Mouse (Mus musculus) embryo, embryonic 11 days (tissue): ENCODE results near the gene Kif13a.

Experiments used
- DNase-seq: peaks from one replicate; pipeline ENCODE4 v3.0.0-alpha.2; 2015

Gene Kif13a

DNA sequence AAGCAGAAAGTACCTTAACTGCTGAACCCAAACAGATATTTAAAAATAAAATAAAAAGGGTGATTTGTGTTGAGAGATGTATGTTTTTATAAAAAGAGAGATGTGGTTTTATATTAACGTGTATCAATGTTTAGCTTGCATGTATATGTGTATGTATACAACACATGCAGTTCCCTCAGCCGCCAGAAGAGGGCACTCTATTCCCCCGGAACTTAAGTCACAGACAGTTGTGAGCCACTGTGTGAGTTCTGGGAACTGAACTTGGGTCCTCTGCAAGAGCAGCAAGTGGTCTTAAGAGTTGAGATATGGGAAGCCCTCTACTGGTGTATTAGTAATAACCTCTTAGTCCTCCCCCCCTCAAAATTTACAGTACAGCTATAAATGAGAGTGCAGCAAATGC, 96.7 kb downstream of the Kif13a start:
- no peak for DNase-seq

DNA sequence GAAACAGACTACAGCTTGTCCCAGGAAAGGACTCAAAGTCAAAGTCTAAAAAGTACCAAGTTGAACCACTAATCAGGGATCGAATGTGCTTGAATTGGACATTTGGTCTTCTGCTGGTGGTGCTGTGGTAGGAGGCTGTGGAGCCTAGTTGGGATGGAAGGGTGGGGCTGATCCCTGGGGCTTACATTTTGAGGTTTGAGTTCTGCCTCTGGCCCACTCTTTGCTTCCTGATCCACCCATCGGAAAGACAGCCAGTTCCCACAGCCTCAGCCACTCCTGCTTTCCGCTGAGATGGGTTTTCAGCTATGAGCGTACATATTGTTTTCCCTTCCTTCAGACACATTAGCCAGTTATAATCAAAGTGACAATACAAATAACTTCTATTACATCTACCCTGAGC, 106.4 kb downstream of the Kif13a start:
- no peak for DNase-seq

DNA sequence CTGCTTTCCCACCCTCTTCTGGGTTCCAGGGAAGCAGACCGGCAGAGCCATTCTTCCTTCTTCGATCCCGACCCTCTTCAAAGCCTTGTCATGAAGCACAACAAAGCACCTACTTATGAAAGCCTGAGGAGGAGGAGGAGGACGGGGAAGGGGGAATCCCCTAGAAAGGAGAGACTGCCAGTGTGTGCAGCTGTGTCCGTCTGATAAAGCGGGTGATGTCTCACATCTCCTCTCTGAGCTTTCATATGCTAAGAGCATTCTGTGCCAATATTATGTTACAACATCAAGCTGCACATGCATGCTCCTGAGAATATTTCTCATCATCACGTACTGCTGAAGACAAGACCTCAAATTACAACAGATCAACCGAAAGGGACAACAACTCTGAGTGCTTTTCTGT, 107.5 kb downstream of the Kif13a start:
- DNase-seq: no peak

DNA sequence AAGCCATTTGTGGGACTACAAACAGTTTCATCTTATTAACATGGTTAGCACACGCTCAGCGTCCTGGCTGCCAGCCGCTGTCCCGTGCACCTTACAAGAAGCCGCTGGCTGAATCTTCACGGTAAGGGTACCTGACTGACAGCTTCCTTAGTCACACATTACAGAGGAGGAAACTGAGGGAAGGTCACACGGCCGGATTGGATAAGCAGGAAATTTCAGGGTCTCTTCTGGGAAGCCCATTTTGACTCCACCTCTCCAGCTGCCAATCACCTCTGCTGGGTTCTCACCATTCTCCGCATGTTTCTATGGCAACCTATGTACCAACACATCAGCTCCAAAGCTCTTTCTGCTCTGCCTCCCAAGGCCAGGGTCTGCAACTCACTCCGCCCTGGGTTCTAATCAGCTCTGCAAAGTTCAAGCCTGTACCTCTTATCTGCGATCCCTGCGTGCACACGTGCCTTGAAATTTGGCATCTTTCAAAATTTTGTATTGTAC, 109.9 kb downstream of the Kif13a start:
- peak; percentile 39 for DNase-seq

DNA sequence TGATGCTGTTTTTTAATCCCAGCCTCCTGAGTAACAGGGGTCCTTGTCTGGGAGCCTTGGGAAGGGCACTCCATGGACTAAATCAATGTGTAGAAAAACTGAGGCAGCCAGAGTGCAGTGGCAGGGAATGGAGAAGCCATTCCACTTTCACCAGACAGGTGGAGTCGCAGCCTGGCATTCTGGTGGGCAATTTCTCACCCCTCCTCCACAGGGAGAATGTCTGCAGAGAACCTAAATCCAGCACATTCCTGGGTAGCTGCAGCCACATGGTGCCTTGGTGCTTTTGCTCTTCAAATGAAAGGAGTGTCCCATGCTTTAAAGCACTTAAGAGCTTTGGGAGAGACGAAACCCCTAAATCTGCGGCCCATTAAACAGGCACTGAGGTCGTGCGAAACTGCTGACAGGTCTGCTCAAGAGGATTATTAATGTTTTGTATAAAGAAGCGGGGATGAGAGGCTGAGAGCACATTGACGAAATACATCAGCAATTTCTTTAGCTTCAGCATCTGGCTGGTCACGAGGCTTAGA, 110.4 kb downstream of the Kif13a start:
- peak; percentile 9 for DNase-seq

DNA sequence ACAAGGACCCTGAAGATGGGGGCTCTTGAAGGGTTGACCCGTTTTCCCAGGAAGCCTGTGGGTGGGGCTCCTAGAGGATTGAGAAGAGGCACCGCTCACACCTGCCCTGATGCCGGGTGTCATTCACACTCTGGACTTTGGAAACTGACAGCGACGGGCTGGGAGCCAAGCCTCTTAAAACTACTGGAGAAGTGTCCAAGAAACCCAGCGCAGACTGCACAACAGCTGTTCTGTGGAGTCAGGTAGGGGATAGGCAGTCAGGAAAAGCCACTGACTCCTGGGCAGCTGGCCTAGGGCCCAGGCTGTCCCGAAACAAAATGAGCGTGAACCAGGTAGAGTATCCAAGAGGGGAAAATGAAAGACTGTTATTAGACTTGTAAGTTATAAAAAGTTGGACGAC, 111.3 kb downstream of the Kif13a start:
- no peak for DNase-seq

DNA sequence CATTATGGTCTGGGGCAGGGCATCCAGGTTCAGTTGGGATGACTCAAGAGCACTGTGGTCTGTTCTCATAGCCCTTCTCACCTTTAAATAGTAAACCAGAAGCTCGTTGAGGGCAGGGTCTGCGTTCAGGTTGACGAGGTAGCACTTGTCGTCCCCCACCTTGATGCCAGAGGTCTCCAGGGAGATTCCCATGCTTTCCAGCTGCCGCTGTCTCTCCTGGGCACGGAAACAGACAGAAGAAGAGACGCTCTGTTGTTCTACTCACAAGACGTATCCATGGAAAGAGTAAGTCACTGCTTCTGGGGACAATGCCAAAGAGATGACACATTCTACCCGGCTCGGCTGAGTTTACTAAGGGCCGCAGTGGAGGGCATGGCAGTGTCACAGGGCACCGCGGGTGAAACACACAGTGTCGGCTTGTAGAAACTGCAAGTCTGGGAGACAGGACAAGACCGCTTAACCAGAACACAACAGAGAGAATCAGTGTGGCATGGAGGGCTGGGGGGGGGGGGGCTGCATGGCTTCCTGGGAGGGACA, 117.0 kb downstream of the Kif13a start:
- DNase-seq: no peak

DNA sequence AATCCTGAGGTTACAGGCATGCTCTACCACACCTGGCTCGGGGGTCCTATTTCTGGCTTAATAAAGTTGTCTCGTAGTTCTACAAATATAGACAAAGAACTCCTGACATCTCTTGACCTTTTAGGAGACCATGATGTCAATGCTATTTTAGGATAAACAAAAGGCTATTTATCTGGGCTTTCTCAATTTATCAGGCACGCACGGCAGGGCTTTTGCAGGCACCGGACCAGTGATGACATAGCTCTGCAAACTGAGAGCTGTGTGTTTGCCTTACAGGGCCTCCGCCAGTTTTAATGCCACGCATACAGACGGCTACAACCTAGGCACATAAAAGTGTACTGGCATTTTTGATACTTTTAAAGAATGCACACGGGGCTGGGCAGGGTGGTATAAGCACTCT, 118.0 kb downstream of the Kif13a start:
- no peak for DNase-seq

DNA sequence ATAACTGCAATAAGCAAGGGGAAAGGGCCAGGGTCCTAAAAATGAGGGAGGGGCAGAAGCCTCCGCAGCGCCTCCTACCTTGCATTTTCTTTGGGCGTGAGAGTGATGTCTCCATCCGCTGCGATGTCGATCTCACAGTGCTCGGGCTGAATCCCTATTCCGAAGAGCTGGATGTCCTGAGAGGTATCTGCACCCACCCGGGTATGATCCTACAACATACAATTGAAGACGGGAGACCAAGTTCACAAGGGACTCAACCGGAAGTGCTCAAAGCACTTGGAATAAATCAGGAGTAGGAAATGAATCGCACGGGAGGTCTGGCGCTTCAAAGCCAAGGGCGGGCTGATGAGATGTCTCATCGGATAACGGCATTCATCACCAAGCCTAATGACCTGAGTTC, 119.1 kb downstream of the Kif13a start:
- DNase-seq: no peak

DNA sequence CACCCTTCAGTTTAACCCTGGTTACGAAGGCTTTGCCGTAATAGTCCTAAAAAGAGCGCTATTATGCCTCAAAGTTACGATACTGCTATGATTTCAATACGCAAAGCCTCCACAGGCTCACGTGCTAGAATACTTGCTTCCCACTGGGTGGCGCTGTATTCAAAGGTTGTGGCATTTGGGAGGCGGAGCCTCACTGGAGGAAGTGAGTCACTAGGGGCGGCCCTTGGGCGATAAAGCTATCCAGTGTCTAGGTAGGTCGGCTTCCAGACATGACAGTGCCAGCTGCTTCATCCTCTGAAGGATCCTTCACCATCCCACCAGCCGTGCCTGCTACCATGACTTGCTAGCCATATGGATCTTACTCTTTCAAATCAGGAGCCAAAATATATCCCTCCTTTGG, 119.6 kb downstream of the Kif13a start:
- peak; percentile 59 for DNase-seq

DNA sequence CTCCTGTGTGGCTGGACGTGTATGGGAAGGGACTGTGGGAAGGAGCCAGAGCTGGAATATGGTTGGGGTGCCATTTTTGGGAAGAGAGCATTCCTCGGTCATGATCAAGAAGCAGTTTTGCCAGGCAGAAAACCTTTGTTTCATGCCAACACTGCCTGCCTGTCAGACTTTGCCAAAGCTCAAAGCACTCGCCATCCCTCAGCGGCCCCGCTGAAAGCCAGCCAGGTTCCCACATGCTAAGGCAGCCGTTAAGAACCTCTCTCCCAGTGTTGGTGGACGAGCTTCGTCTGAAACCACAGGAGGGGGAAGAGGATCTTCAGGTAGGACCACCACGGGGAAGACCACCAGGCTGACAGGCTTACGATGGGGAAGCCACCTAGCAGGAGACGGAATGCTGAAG, 121.8 kb downstream of the Kif13a start:
- no peak for DNase-seq

DNA sequence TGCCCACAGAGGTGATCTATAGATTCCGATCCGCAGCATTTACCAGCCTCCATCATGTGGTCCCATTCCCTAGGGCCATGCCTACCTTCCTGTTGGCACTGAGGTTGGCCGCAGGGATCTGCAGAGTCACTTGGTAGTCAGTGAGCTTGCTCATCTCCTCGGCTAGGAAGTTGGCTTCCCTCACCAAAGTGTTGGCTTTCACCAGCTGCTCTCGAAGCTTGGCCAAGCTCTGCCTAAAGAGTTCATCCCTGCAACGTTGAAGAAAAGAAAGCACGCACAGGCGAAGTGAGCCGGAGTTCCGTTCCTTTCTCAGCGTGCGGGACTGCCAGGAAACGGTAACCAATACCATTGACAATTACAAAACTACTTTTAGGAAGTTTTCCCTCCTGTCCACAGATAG, 128.5 kb downstream of the Kif13a start:
- DNase-seq: no peak

DNA sequence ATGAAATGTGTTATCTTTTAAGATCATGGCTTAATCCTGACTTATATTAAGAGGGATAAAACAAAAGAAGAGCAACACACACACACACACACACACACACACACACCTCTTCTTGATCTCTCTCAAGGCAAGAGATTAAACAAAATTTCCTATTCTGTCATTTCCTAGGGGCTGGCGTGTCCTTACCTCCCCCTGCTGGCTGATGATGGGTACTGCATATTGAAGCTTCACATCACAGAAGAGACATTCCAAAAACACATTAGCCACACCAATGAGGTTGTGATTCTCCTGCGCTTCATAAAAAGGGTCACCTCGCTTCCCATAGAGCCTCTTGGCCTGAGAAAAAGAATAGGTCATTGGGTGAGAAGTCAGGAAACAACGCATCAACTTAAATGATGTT, 131.5 kb downstream of the Kif13a start:
- DNase-seq: peak; percentile 57

DNA sequence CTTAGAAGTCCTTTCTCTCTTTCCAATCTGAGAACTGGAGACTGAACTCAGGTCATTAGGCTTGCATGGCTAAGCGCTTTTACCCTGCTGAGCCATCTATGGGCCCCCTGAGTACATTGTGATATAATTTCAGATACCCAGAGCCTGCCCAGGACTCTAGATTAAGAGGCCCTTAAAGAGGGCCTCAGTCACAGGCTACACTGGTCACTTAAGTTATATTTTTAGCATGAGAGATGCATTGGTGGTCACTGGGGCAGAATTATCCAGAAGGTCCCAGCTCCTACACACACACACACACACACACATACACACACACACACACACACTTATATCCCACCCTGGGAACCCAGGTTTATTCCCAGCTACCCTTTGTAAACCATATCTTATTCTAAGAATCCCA, 133.3 kb downstream of the Kif13a start:
- no peak for DNase-seq

DNA sequence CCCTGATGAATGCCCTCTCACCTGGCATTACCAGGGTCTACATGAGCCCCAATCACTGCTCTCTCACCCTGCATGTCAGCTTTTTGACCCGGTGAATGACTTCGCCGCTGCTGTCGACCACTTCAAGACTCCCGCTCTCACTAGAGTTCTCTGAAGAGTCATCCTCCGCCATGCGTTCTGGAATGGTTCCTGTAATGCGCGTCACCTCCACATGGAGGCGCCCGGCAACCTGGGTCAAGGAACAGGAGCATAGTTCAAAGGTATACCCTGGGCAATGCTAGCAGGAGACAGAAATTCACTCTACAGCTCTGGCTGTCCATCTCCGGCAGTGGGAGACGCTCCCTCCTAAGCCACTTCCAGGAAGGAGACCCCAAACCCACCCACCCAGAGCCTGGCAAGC, 135.8 kb downstream of the Kif13a start:
- DNase-seq: no peak

DNA sequence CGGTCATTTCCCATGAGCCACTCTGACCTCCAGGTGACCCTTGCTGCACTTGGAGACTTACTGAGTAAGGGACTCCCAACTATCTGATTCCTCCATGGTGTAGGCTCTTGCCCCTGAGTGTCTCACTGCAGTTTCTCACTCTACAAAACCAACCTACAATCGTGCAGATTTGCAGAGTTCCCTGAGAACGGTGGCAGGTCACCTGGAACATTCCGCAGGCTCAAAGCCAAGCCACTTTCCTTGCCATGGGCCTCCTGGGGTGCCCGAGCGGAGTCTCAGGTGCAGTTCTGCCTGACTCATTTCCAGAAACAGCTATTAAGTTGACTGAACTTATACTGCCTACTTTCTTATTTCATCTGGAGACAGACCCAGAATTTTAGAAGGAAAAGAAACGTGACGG, 141.2 kb downstream of the Kif13a start:
- no peak for DNase-seq

DNA sequence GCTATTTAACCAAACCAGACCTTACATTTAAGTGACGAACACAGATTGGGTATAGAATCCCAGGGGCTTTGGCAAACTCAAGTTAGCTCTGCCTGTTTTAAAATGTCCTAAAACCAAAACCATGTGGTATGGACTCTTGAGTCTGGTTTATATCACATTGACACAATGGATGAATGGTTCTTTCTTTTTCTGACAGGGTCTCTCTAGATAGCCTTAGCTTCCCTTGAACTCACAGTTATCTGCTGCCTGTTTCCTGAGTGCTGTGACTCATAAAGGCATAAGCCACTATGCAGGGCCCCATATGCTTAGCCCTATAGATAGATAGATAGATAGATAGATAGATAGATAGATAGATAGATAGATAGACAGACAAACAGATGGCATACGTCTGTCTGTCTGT, 142.8 kb downstream of the Kif13a start:
- no peak for DNase-seq

DNA sequence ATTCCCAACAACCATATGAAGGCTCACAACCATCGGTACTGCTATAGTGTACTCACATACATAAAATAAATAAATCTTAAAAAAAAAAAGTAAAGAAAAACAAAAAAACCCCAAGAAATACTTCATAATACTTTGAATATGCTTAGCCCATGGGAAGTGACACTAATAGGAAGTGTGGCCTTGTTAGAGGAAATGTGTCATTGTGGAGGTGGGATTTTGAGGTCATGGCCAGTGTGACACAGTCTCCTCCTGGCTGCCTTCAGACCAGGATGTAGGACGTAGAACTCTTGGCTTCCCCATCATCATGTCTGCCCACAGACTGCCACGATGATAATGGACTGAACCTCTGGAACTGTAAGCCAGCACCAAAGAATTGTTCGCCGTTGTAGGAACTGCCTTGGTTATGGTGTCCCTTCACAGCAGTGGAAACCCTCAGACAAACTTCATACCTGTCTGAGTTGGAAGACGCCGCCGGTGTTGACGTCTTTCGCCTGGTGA, 143.6 kb downstream of the Kif13a start:
- no peak for DNase-seq

DNA sequence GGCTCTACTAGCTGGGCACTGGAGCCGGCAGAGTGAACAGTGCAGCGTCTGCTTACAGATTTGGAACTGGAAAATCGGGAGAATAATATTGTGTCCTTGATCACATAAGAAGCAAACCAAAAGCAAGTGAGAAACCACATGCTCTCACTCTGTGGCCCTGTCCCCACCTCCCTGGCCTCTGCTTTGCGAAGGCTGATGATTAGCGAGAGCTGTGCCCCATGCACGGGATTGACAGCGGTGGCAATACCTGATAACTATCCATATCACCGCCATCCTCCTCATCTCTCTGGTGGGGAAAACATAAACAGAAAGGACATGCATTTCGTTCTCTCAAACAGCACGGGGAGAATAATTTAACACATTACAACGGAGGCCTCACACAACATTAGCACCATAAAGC, 149.3 kb downstream of the Kif13a start:
- no peak for DNase-seq

DNA sequence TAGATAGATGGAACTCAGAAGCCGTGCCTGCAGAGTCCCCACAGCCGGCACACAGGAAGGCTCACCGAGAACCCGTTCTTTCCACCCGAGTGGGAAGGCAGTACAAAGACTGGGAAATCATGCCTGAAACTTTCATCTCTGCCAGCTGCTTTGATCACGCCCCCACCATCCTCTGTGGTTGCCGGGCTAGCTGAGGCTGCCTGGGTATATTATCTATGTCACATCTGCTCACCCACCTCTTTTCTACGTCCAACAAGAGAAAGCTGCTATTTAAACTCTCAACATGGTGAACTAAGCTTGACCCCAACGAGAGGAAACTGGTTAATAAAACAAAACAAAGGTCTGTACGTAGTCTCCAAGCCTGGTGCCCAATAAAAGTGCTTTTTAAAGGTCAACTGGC, 149.8 kb downstream of the Kif13a start:
- no peak for DNase-seq

DNA sequence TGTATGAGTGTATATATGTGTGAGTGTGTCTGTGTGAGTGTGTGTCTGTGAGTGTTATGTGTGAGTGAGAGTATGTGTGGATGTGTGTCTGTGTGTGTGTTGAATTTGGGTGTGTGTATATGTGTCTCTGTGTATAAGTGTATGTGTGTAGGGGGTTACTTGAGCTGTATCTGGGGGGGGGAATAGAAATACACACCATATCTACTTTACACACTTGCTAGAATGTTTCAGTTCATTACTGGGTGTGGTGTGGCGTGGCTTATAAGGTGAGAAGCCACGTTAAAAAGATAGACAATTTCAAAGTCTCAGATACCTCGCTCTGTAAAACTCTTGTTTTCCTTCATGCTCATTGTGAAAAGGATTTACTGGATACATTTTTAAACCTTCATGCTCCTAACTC, 152.2 kb downstream of the Kif13a start:
- DNase-seq: no peak

DNA sequence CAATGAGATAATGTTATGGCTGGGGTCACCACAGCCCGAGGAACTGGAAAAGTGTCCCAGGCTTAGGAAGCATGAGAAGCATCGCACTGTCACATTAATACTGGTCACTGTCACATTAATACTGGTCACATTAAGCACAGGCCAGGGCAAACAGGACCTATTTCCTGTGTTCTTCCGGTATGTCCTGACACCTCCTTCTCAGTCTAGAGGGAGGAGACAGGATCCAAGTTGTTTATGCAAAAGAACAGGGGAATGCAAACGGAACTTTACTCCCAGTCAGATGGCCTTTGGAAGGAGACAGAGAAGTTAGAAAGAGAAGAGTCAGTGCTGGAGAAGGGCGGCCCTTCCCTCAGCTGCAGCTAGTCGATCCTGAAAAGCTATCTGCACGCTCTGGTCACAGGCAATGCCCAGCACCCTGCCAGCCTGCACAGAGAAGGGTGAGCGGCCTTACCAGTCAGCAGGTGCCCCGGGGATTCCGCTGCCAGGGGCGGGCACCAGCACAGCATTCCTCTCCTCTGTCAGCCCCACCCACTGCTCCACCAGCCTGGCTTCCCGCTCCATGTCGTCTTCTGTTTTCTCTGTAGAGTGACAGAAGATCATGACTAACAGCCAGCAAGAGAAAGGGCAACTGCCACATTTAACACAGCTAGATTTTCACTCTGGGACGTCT, 152.9 kb downstream of the Kif13a start:
- no peak for DNase-seq

DNA sequence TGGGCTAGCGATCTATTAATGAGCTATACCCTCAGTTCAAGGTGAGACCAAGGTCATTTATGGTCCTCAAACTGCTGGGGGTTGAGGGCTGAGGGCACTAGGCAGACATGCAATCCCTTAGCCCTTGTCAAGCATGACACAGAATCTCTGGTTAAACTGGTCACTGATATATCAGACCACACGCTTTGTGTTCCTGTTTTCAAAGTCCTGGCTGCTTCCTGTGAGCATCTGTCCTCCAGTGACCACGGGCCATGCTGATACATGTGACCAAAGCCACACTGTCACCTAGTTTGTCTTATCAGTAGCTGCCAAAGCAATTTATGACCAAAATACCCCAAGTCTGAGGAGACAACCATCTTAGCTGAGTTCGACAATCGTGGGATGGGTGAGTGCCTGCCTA, 154.7 kb downstream of the Kif13a start:
- no peak for DNase-seq

DNA sequence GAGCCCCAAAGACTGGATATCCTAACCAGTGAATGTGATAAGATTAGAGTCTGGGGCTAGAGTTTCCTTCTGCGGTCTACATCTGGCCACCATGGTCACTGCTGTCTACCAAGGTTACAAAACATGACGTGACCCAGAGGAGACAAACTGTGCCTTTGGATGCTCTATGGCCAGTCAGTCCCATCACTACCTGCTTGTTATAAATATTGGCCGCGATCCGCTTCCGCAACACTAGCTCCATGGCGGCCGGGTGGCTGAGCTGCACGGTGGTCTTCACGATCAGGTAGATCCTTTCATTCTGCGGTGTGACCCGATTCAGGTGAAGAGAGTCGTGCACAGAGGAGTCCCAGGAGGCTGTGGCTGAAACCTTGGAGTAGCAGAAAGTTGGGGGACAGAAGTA, 157.1 kb downstream of the Kif13a start:
- no peak for DNase-seq

DNA sequence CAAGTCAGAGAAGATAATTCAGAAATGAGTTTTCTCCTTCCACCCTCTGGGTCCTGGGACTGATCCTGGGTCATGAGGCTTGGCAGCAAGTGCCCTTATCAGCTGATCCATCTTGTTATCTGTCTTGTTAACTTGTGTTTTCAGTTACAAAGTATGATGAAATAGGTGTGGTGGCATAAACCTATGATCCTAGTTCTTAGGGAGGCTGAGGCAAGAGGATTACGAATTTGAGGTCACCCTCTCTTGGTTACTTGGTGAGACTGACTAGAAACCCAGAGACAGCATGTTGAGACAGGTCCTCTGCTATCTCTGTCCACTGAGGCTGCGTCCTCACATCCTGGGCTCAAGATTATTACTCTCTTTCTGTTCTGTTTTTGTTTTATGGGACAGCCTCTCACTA, 164.3 kb downstream of the Kif13a start:
- DNase-seq: no peak
